Mouse (Mus musculus): ENCODE data around the gene Rasal1. TPM values are rescaled to one million over a fixed set of nuclear protein-coding genes. Genes with fewer than 3 reads are reported as not detected.

Gene Rasal1
- polyA plus RNA-seq, 1 experiment from 2014 or later: 0.39 TPM

GRCm38 (mm10) chr5:120706976-120707375 is 58.4 kb downstream of the Rasal1 start:
- no peak overlapping the region for H3K9ac ChIP-seq (ENCODE audit: low read depth, low read length)
- DNase-seq (ENCODE audit: low spot score) (no peak), ATAC-seq (replicated peaks; ENCODE audit: low FRiP score, low read depth) (no peak)
- no peak overlapping the region for H3K27ac ChIP-seq
- H3K9me3 ChIP-seq (replicated peaks; ENCODE audit: low read length): no peaks in the 10 kb centered on the region
- no peak overlapping the region for H3K4me3 ChIP-seq (replicated peaks; ENCODE audit: low read depth, low read length)
- TF ChIP-seq CTCF (IDR thresholded peaks at IDR 0.05; ENCODE audit: low read depth): no peak
- 38% methylated on average over 13 of the region's 13 CpGs for WGBS
- peak overlapping the region; percentile 33 for H3K4me2 ChIP-seq (ENCODE audit: low read length)
- peaks cover 5% of the 10 kb centered on the region for H3K4me1 ChIP-seq (replicated peaks; ENCODE audit: insufficient read depth, low read length)
- no peaks in the 10 kb centered on the region for H3K36me3 ChIP-seq (ENCODE audit: insufficient read depth, low read length)
- peaks cover 20% of the 10 kb centered on the region for H3K27me3 ChIP-seq (ENCODE audit: insufficient read depth, low read length)

- under 1% methylated on average over 40 of the region's 40 CpGs for WGBS
- peak; percentile 54 for DNase-seq (ENCODE audit: low spot score)
- Histone ChIP-seq H3K27ac (no peak overlapping the region), H3K4me2 (ENCODE audit: low read length) (peak overlapping the region; percentile 70), H3K36me3 (ENCODE audit: insufficient read depth, low read length) (no peaks in the 10 kb centered on the region), H3K9ac (ENCODE audit: low read depth, low read length) (peak overlapping the region; percentile 47), H3K27me3 (ENCODE audit: insufficient read depth, low read length) (peaks cover 26% of the 10 kb centered on the region), H3K4me3 (replicated peaks; ENCODE audit: low read depth, low read length) (peak overlapping the region; percentile 41), H3K9me3 (replicated peaks; ENCODE audit: low read length) (no peaks in the 10 kb centered on the region), H3K4me1 (replicated peaks; ENCODE audit: insufficient read depth, low read length) (peaks cover 5% of the 10 kb centered on the region)
- peak; percentile 41 for ATAC-seq (replicated peaks; ENCODE audit: low FRiP score, low read depth)
- TF ChIP-seq CTCF (IDR thresholded peaks at IDR 0.05; ENCODE audit: low read depth): no peak
These were observed 61.7 kb downstream of the Rasal1 start for GRCm38 (mm10) chr5:120710161-120710825.

GRCm38 (mm10) chr5:120710826-120711248 is 62.2 kb downstream of the Rasal1 start:
- ATAC-seq (replicated peaks; ENCODE audit: low FRiP score, low read depth): no peak
- H3K4me1 ChIP-seq (replicated peaks; ENCODE audit: insufficient read depth, low read length): peaks cover 5% of the 10 kb centered on the region
- no peak for TF ChIP-seq CTCF (IDR thresholded peaks at IDR 0.05; ENCODE audit: low read depth)
- DNase-seq (ENCODE audit: low spot score): no peak
- H3K27me3 ChIP-seq (ENCODE audit: insufficient read depth, low read length): peaks cover 26% of the 10 kb centered on the region
- H3K9me3 ChIP-seq (replicated peaks; ENCODE audit: low read length): no peaks in the 10 kb centered on the region
- no peak overlapping the region for H3K27ac ChIP-seq
- peak overlapping the region; percentile 70 for H3K4me2 ChIP-seq (ENCODE audit: low read length)
- no peaks in the 10 kb centered on the region for H3K36me3 ChIP-seq (ENCODE audit: insufficient read depth, low read length)
- peak overlapping the region; percentile 41 for H3K4me3 ChIP-seq (replicated peaks; ENCODE audit: low read depth, low read length)
- peak overlapping the region; percentile 47 for H3K9ac ChIP-seq (ENCODE audit: low read depth, low read length)
- 3% methylated on average over 33 of the region's 34 CpGs for WGBS

- TF ChIP-seq CTCF (IDR thresholded peaks at IDR 0.05; ENCODE audit: low read depth): no peak
- WGBS: 1% methylated on average over 42 of the region's 43 CpGs
- peak overlapping the region; percentile 70 for H3K4me2 ChIP-seq (ENCODE audit: low read length)
These were observed 62.8 kb downstream of the Rasal1 start for GRCm38 (mm10) chr5:120711416-120711815.

GRCm38 (mm10) chr5:120711827-120712226 is 63.2 kb downstream of the Rasal1 start, which contains the start of gene Dtx1:
Dtx1 (minus strand) TSS chr5:120711927.
- no peak within 1 kb of the TSS for H3K27ac ChIP-seq
- H3K9me3 ChIP-seq (replicated peaks; ENCODE audit: low read length): no peaks in the 10 kb centered on the region
- H3K36me3 ChIP-seq (ENCODE audit: insufficient read depth, low read length): no peaks in the 10 kb centered on the region
- no peak for TF ChIP-seq CTCF (IDR thresholded peaks at IDR 0.05; ENCODE audit: low read depth)
- peak within 1 kb of the TSS; percentile 47 for H3K9ac ChIP-seq (ENCODE audit: low read depth, low read length)
- H3K4me3 ChIP-seq (replicated peaks; ENCODE audit: low read depth, low read length): peak within 1 kb of the TSS; percentile 41
- peak within 1 kb of the TSS; percentile 70 for H3K4me2 ChIP-seq (ENCODE audit: low read length)
- WGBS: 35% methylated on average over 3 of the region's 3 CpGs
- DNase-seq (ENCODE audit: low spot score) (no peak), ATAC-seq (replicated peaks; ENCODE audit: low FRiP score, low read depth) (no peak)
- H3K4me1 ChIP-seq (replicated peaks; ENCODE audit: insufficient read depth, low read length): no peaks in the 10 kb centered on the region; the same call in none of the 2 replicates
- H3K27me3 ChIP-seq (ENCODE audit: insufficient read depth, low read length): peaks cover 26% of the 10 kb centered on the region

More at GRCm38 (mm10) chr5:120711416-120711815, 62.8 kb downstream of the Rasal1 start:
- Histone ChIP-seq H3K9ac (ENCODE audit: low read depth, low read length) (no peak overlapping the region), H3K4me1 (replicated peaks; ENCODE audit: insufficient read depth, low read length) (peaks cover 4% of the 10 kb centered on the region), H3K9me3 (replicated peaks; ENCODE audit: low read length) (no peaks in the 10 kb centered on the region), H3K27ac (no peak overlapping the region), H3K4me3 (replicated peaks; ENCODE audit: low read depth, low read length) (peak overlapping the region; percentile 41), H3K36me3 (ENCODE audit: insufficient read depth, low read length) (no peaks in the 10 kb centered on the region), H3K27me3 (ENCODE audit: insufficient read depth, low read length) (peaks cover 26% of the 10 kb centered on the region)
- DNase-seq (ENCODE audit: low spot score): no peak
- ATAC-seq (replicated peaks; ENCODE audit: low FRiP score, low read depth): no peak

GRCm38 (mm10) chr5:120712721-120713120 is 64.1 kb downstream of the Rasal1 start:
- H3K4me2 ChIP-seq (ENCODE audit: low read length): no peak overlapping the region
- no peaks in the 10 kb centered on the region; the same call in none of the 2 replicates for H3K4me1 ChIP-seq (replicated peaks; ENCODE audit: insufficient read depth, low read length)
- no peak for TF ChIP-seq CTCF (IDR thresholded peaks at IDR 0.05; ENCODE audit: low read depth)
- 61% methylated on average over 8 of the region's 8 CpGs for WGBS
- no peak overlapping the region for H3K9ac ChIP-seq (ENCODE audit: low read depth, low read length)
- ATAC-seq (replicated peaks; ENCODE audit: low FRiP score, low read depth) (no peak), DNase-seq (ENCODE audit: low spot score) (no peak)
- H3K36me3 ChIP-seq (ENCODE audit: insufficient read depth, low read length): no peaks in the 10 kb centered on the region
- no peaks in the 10 kb centered on the region for H3K9me3 ChIP-seq (replicated peaks; ENCODE audit: low read length)
- H3K27me3 ChIP-seq (ENCODE audit: insufficient read depth, low read length): peaks cover 26% of the 10 kb centered on the region
- H3K4me3 ChIP-seq (replicated peaks; ENCODE audit: low read depth, low read length): no peak overlapping the region
- no peak overlapping the region for H3K27ac ChIP-seq
